Mouse (Mus musculus): ENCODE measurements at regions not wholly inside any gene's neighbourhood (a gene's known extent, or its start where the extent isn't known, plus 50 kb on each side); places are given as distances from the start of the nearest gene placed in this dataset.

- no peak overlapping the region for H3K4me3 ChIP-seq (replicated peaks; ENCODE audit: low read length)
- H3K9ac ChIP-seq (ENCODE audit: low read depth, low read length, severe bottlenecking), result no peak overlapping the region
- H3K27ac ChIP-seq (replicated peaks; ENCODE audit: low read depth, low read length), result no peak overlapping the region
- H3K36me3 ChIP-seq (ENCODE audit: control insufficient read depth, insufficient read depth, low read length), result no peaks in the 10 kb centered on the region
- H3K27me3 ChIP-seq (ENCODE audit: control insufficient read depth, insufficient read depth, low read length), result no peaks in the 10 kb centered on the region
- H3K9me3 ChIP-seq (ENCODE audit: control insufficient read depth, low read length), result no peaks in the 10 kb centered on the region
- H3K4me2 ChIP-seq (replicated peaks; ENCODE audit: low read depth, low read length, severe bottlenecking), result no peak overlapping the region
- 66% methylated on average over 2 of the region's 2 CpGs for WGBS
- no peak for TF ChIP-seq POLR2A (IDR thresholded peaks at IDR 0.05; ENCODE audit: borderline replicate concordance, extremely low read depth, insufficient read depth, insufficient read length)
- DNase-seq (ENCODE audit: low spot score) (no peak), ATAC-seq (ENCODE audit: low FRiP score, low read depth) (no peak)
- no peaks in the 10 kb centered on the region for H3K4me1 ChIP-seq (ENCODE audit: control insufficient read depth, insufficient read depth, low read length)
Measured at GRCm38 (mm10) chr9:27724576-27724975, 66.0 kb upstream of the Opcml start.

GRCm38 (mm10) chr9:27728652-27729557 lies 61.7 kb upstream of the Opcml start:
- H3K4me3 ChIP-seq (replicated peaks; ENCODE audit: low read length), result no peak overlapping the region
- H3K9ac ChIP-seq (ENCODE audit: low read depth, low read length, severe bottlenecking), result no peak overlapping the region
- WGBS, result 14% methylated on average over 13 of the region's 13 CpGs
- H3K4me1 ChIP-seq (ENCODE audit: control insufficient read depth, insufficient read depth, low read length), result no peaks in the 10 kb centered on the region
- TF ChIP-seq POLR2A (IDR thresholded peaks at IDR 0.05; ENCODE audit: borderline replicate concordance, extremely low read depth, insufficient read depth, insufficient read length), result no peak
- no peaks in the 10 kb centered on the region for H3K27me3 ChIP-seq (ENCODE audit: control insufficient read depth, insufficient read depth, low read length)
- H3K36me3 ChIP-seq (ENCODE audit: control insufficient read depth, insufficient read depth, low read length), result no peaks in the 10 kb centered on the region
- ATAC-seq (ENCODE audit: low FRiP score, low read depth) (no peak), DNase-seq (ENCODE audit: low spot score) (no peak)
- no peak overlapping the region; the same call in 1 of the 2 replicates for H3K4me2 ChIP-seq (replicated peaks; ENCODE audit: low read depth, low read length, severe bottlenecking)
- no peak overlapping the region for H3K27ac ChIP-seq (replicated peaks; ENCODE audit: low read depth, low read length)
- no peaks in the 10 kb centered on the region for H3K9me3 ChIP-seq (ENCODE audit: control insufficient read depth, low read length)

- H3K36me3 ChIP-seq (ENCODE audit: control insufficient read depth, insufficient read depth, low read length), result no peaks in the 10 kb centered on the region
- no peak for DNase-seq (ENCODE audit: low spot score)
- 55% methylated on average over 1 of the region's 1 CpGs for WGBS
- TF ChIP-seq POLR2A (IDR thresholded peaks at IDR 0.05; ENCODE audit: borderline replicate concordance, extremely low read depth, insufficient read depth, insufficient read length), result no peak
- no peaks in the 10 kb centered on the region for H3K27me3 ChIP-seq (ENCODE audit: control insufficient read depth, insufficient read depth, low read length)
- ATAC-seq (ENCODE audit: low FRiP score, low read depth), result no peak
- H3K4me2 ChIP-seq (replicated peaks; ENCODE audit: low read depth, low read length, severe bottlenecking), result no peak overlapping the region
- no peak overlapping the region for H3K9ac ChIP-seq (ENCODE audit: low read depth, low read length, severe bottlenecking)
- no peaks in the 10 kb centered on the region for H3K4me1 ChIP-seq (ENCODE audit: control insufficient read depth, insufficient read depth, low read length)
- no peak overlapping the region for H3K27ac ChIP-seq (replicated peaks; ENCODE audit: low read depth, low read length)
- H3K9me3 ChIP-seq (ENCODE audit: control insufficient read depth, low read length), result no peaks in the 10 kb centered on the region
- H3K4me3 ChIP-seq (replicated peaks; ENCODE audit: low read length), result no peak overlapping the region
Measured at GRCm38 (mm10) chr9:27729558-27729889, 61.1 kb upstream of the Opcml start.

GRCm38 (mm10) chr9:27739287-27739686 lies 51.3 kb upstream of the Opcml start:
- no peak for ATAC-seq (ENCODE audit: low FRiP score, low read depth)
- Histone ChIP-seq H3K27me3 (ENCODE audit: control insufficient read depth, insufficient read depth, low read length) (no peaks in the 10 kb centered on the region), H3K9ac (ENCODE audit: low read depth, low read length, severe bottlenecking) (no peak overlapping the region), H3K27ac (replicated peaks; ENCODE audit: low read depth, low read length) (no peak overlapping the region), H3K4me1 (ENCODE audit: control insufficient read depth, insufficient read depth, low read length) (no peaks in the 10 kb centered on the region), H3K4me3 (replicated peaks; ENCODE audit: low read length) (no peak overlapping the region), H3K9me3 (ENCODE audit: control insufficient read depth, low read length) (no peaks in the 10 kb centered on the region), H3K4me2 (replicated peaks; ENCODE audit: low read depth, low read length, severe bottlenecking) (no peak overlapping the region), H3K36me3 (ENCODE audit: control insufficient read depth, insufficient read depth, low read length) (no peaks in the 10 kb centered on the region)
- TF ChIP-seq POLR2A (IDR thresholded peaks at IDR 0.05; ENCODE audit: borderline replicate concordance, extremely low read depth, insufficient read depth, insufficient read length), result no peak
- peak; percentile 14 for DNase-seq (ENCODE audit: low spot score)
- WGBS, result 18% methylated on average over 3 of the region's 3 CpGs

All from limb, embryonic 14.5 days (tissue).